Mouse (Mus musculus): ENCODE measurements around the gene Mboat7. TPM values are rescaled to one million over a fixed set of nuclear protein-coding genes. Genes with fewer than 3 reads are reported as not detected.
A peak's percentile ranks its signal among the peaks of the same experiment; 100 is the strongest.
"Not testable (repeated sequence)": the region's sequence is repeated elsewhere in the genome, so short reads cannot be mapped to it uniquely, and the experiment has no call there.

Mboat7 gene
- total RNA-seq (2017), result 25.3 and 28.2 TPM in 2 replicates

DNA sequence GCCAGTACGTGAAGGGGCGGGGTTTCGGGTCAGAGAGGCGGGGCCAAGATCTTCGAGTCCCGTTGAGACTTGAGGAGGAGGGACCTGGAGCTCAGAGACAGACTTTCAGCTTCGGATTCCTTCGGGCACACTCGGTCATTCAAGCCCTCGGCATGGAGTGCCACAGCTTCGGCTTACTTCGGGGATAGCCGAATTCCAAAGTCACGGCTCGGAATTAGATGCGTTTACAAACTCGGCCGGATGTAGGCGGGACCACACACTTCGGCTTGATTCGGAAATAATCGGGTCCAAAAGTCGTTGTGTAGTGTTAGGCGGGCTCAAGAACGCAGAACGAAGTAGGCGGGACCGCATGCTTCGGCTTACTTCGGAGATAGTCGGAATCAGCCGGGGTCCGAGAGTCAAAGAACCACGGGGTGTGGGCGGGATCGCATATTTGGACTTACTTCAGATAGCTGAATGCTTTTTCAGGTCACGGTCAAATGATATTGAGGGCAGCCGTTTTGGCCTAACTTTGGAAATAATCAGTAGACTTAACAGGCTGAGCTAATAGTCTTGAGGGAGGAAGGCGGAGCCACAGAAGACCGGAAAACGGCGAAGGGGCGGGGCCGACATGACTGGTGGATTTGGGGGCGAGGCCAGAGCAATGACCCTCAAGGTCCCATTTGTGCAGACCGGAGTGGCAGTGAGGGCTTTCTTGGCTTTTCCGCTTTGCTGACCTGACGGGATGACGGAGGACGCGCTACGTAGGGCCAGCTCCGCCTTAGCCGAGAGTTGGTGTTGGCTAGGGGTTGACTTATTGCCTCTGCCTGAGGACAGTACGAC, at the start of gene Mboat7:
Mboat7 (minus strand) TSS at position 537 of the 822 bp plus-strand sequence.
- ATAC-seq (replicated peaks in 1 of 2; ENCODE audit: insufficient read depth in 1 of 2, low FRiP score in 2 of 2, low TSS enrichment in 1 of 2, low read depth in 1 of 2, poor library complexity in 2 of 2, severe bottlenecking in 2 of 2), result peak; percentile 72 to 80

- ATAC-seq (replicated peaks in 1 of 2; ENCODE audit: insufficient read depth in 1 of 2, low FRiP score in 2 of 2, low TSS enrichment in 1 of 2, low read depth in 1 of 2, poor library complexity in 2 of 2, severe bottlenecking in 2 of 2), result not testable (repeated sequence)
Observed at GRCm38 (mm10) chr7:3732675-3733074, 39.4 kb upstream of the Mboat7 start.

DNA sequence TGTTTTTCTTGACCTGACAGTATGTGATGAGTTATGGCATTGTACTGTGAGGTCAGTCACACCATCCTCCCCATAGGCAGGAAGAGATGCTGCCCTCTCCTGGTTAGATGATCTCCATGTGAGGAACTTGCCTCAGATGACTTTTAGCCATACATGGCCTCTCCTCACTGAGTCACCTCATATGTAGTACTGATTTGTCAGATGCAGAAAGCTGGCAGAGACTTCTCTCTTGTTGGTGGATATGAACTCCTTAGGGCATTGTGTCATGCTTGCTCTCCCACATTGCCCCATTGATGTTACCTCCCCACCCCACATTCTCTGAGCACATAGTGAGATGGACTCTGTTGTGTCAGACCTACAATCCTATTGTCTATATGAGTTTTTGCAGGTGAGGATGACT, 32.1 kb upstream of the Mboat7 start:
- ATAC-seq (replicated peaks in 1 of 2; ENCODE audit: insufficient read depth in 1 of 2, low FRiP score in 2 of 2, low TSS enrichment in 1 of 2, low read depth in 1 of 2, poor library complexity in 2 of 2, severe bottlenecking in 2 of 2), result not testable (repeated sequence)

DNA sequence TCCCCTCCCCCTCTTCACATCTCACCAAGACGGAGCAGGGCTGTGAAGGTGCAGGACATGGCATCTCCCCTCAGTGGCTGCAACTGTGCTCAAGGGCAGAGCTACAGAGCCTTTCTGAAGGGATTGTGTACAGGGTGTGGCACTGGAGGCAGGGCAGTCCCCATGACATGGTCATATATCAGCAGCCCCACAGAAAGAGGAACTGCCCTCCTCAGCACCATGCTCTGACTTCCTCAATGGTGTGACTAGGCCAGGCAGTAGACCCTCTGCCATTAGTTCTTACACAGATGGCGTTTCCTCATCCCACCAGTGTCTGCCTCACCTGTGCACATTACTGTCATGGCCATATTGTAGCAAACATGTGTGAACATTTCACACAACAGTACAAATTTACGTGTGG, 26.9 kb upstream of the Mboat7 start, which contains the start of gene Pirb:
Pirb (minus strand) TSS at position 124 of the 400 bp plus-strand sequence.
- ATAC-seq (replicated peaks in 1 of 2; ENCODE audit: insufficient read depth in 1 of 2, low FRiP score in 2 of 2, low TSS enrichment in 1 of 2, low read depth in 1 of 2, poor library complexity in 2 of 2, severe bottlenecking in 2 of 2), result not testable (repeated sequence)

DNA sequence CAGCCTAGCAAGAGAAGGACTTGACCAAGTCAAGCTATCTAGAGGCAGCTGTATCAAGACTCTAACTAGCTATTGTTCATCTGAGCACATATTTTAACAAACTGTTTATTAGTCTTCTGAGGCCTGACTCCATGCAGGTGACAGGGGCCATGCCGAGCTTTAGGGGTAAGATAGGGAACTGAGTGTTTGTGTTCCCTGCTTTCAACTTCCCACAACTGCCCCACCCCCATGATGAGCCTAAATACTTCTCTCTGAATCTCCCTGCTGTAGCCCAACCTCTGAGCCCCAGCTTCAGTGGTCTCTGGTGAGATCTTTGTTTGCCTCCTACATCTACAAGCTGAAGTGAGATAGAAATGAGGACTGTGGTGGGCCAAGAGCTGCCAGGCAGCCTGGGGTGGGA, 21.9 kb upstream of the Mboat7 start:
- no peak for ATAC-seq (replicated peaks in 1 of 2; ENCODE audit: insufficient read depth in 1 of 2, low FRiP score in 2 of 2, low TSS enrichment in 1 of 2, low read depth in 1 of 2, poor library complexity in 2 of 2, severe bottlenecking in 2 of 2)

GRCm38 (mm10) chr7:3712264-3712942, 19.1 kb upstream of the Mboat7 start:
- ATAC-seq (replicated peaks in 1 of 2; ENCODE audit: insufficient read depth in 1 of 2, low FRiP score in 2 of 2, low TSS enrichment in 1 of 2, low read depth in 1 of 2, poor library complexity in 2 of 2, severe bottlenecking in 2 of 2), result peak in 1 of 2 experiments; percentile 21; a peak in 1 of 4 replicates

DNA sequence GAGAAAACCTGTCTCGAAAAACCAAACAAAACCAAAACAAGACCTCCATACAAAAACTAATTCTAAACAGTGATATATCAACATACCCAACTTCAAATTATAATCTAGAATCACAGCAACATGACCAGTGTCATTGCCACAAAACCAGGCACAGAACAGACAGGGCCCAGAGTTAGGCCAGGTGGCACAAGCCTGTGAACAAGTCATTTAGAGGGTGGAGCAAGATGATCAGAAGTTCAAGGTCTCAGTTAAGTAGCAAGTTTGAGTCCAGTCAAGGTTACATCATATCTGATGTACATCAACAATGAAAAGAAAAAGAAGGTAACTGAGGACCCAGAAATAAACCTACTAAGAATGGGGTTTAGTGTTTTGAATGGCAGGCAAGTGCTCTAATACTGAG, 15.7 kb upstream of the Mboat7 start:
- ATAC-seq (replicated peaks in 1 of 2; ENCODE audit: insufficient read depth in 1 of 2, low FRiP score in 2 of 2, low TSS enrichment in 1 of 2, low read depth in 1 of 2, poor library complexity in 2 of 2, severe bottlenecking in 2 of 2), result no peak

GRCm38 (mm10) chr7:3708447-3708980, 15.2 kb upstream of the Mboat7 start:
- not testable (repeated sequence) for ATAC-seq (replicated peaks in 1 of 2; ENCODE audit: insufficient read depth in 1 of 2, low FRiP score in 2 of 2, low TSS enrichment in 1 of 2, low read depth in 1 of 2, poor library complexity in 2 of 2, severe bottlenecking in 2 of 2)

DNA sequence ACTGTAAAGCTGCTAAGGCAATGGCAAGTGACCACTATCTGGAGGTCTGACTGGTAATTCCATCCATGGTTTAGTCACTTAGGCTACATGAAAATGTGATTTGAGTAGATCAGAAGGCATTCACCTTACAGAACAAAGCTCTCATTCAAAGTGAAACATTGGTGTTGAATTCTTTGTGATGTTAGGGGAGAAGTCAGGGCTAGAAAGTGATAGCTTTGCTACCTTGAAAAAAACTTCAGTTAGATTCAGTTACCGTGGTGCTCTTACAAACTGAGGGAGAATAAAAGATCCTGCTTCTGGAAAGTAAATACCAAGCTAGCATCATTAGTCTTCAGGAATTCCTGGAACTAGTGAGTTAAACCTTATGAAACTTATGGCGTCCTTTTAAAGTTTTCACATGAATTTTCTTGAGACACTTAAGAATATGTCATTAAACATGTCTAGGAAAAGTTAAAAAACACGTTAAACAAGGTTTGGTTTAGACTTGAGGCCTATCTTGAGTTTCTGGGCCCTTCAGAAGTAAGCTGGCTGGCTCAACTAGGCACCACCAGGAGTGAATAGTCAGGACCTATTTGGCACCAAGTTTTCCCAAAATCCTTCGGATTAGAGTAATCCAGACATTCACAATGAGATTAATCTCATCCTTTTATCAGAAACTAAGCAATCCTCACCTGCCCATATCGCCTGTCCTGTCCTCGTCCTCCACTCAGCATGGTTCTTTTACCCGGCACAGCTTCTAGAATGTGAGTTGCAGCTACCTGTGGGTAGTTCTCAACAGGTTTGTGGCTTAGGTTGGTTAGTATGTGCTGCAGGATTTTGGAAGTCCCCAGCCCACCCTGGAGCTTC, 14.5 kb upstream of the Mboat7 start:
- no peak for ATAC-seq (replicated peaks in 1 of 2; ENCODE audit: insufficient read depth in 1 of 2, low FRiP score in 2 of 2, low TSS enrichment in 1 of 2, low read depth in 1 of 2, poor library complexity in 2 of 2, severe bottlenecking in 2 of 2)

DNA sequence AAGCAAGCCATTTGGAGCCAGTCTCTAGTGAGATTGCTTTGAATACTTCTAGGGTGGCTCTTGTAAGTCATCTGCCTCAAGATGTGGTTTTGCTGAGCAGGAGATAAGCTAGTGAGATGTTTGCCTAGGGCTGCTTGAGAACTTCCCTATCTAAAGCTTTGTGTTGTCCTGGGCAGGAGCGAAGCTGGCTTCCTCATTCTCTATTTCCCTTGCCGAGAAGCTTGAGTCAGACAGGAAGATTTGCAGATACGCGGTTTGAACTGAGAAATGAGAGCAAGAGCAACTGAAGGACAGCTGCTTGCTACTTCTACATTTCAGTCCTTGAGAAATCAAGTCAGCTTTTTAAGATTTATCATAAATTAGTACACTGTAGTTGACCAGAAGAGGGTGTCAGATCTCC, 13.7 kb upstream of the Mboat7 start:
- peak; percentile 63 to 65 for ATAC-seq (replicated peaks in 1 of 2; ENCODE audit: insufficient read depth in 1 of 2, low FRiP score in 2 of 2, low TSS enrichment in 1 of 2, low read depth in 1 of 2, poor library complexity in 2 of 2, severe bottlenecking in 2 of 2)

DNA sequence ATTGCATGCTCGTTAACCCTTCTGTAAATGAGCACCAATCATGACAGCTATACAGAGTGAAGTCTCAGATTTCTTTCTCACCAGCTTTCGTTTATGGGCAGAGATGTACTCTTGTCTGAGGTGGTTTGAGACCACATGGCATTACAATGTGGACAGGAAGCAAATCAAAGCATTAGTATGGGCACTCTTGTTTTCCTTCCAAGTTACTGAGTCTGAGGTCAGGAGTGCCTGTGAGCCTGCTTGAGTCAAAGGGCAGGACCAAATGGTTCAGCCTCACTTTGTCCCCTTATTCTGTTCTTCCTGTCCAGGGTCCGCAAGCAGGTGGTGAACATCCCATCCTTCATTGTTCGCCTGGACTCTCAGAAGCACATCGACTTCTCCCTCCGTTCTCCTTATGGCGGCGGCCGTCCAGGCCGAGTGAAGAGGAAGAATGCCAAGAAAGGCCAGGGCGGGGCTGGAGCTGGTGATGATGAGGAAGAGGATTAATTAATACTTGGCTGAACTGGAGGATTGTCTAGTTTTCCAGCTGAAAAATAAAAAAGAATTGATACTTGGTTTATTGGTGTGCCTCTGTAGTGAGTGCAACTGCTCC, 13.1 kb upstream of the Mboat7 start:
- ATAC-seq (replicated peaks in 1 of 2; ENCODE audit: insufficient read depth in 1 of 2, low FRiP score in 2 of 2, low TSS enrichment in 1 of 2, low read depth in 1 of 2, poor library complexity in 2 of 2, severe bottlenecking in 2 of 2), result 0 out of 4 replicates have a peak, but pooled peaks of 1 of the 2 experiments have one; percentile 0

DNA sequence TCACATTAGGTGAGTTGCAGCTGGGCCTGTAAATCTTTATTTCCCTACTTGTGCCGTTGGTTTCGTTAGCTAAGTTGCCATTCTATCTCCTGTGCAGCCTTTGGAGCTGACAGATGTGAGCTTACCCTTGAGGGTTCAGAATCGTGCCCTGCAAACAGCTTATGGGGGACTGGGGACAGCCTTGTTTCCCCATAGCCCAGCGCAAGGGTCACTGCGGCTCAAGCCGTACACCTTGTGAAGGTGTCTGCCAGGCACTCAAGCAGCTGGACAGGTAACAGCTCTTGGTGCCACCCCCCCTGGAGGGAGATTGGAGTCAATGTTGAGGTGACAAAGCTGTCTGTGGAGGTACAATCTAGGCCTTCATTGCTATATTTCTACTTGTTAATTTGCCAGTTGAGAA, 12.6 kb upstream of the Mboat7 start:
- no peak for ATAC-seq (replicated peaks in 1 of 2; ENCODE audit: insufficient read depth in 1 of 2, low FRiP score in 2 of 2, low TSS enrichment in 1 of 2, low read depth in 1 of 2, poor library complexity in 2 of 2, severe bottlenecking in 2 of 2)

DNA sequence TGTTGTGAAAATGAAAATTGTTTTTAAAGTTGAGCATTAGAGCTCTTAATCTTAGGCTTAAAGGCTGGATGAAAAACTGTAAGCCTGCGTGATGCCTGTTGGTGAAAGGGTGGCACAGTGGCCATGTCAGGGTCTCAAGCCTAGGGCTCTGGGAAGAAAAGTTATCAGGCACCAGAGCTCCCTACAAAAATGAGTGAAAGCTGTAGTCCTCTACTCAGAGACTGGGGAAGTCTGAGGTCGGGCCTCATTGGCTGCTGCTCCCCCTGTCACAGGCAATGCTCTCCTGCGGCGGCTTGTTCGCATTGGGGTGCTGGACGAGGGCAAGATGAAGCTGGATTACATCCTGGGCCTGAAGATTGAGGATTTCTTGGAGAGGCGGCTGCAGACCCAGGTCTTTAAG, 12.1 kb upstream of the Mboat7 start:
- not testable (repeated sequence) for ATAC-seq (replicated peaks in 1 of 2; ENCODE audit: insufficient read depth in 1 of 2, low FRiP score in 2 of 2, low TSS enrichment in 1 of 2, low read depth in 1 of 2, poor library complexity in 2 of 2, severe bottlenecking in 2 of 2)

GRCm38 (mm10) chr7:3704475-3704874, 11.2 kb upstream of the Mboat7 start:
- ATAC-seq (replicated peaks in 1 of 2; ENCODE audit: insufficient read depth in 1 of 2, low FRiP score in 2 of 2, low TSS enrichment in 1 of 2, low read depth in 1 of 2, poor library complexity in 2 of 2, severe bottlenecking in 2 of 2), result peak in 1 of 2 experiments; percentile 1; a peak in 1 of 4 replicates

DNA sequence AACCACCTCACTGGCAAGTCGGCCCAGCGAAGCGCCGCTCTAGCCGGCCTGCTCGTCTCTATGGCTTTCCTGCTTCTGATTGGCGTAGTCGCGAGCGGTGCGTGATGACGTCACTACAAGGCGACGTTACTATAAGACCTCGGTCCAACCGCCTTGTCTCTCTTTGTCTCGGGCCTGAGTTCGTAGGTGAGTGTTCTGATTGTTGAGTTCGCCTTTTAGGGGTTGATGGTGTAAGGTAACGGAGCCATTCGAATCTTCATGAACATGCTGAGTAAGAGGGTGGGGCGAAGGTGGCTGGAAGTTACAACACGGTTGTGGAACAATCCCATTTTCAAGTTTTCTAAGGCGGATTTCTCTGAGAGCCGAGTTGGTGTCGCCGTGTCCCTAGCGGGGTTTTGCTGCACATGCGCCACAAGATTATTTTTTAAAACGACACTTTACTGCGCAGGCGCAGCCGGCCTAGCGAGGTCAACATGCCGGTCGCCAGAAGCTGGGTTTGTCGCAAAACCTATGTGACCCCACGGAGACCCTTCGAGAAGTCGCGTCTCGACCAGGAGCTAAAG, 10.6 kb upstream of the Mboat7 start, which contains the start of gene Rps9:
Rps9 (plus strand) TSS at position 115 of the 563 bp plus-strand sequence.
- ATAC-seq (replicated peaks in 1 of 2; ENCODE audit: insufficient read depth in 1 of 2, low FRiP score in 2 of 2, low TSS enrichment in 1 of 2, low read depth in 1 of 2, poor library complexity in 2 of 2, severe bottlenecking in 2 of 2), result peak; percentile 88

GRCm38 (mm10) chr7:3703148-3703878, 10.0 kb upstream of the Mboat7 start:
- ATAC-seq (replicated peaks in 1 of 2; ENCODE audit: insufficient read depth in 1 of 2, low FRiP score in 2 of 2, low TSS enrichment in 1 of 2, low read depth in 1 of 2, poor library complexity in 2 of 2, severe bottlenecking in 2 of 2), result 0 out of 4 replicates have a peak, but pooled peaks of 1 of the 2 experiments have one; percentile 0
